Mouse (Mus musculus) granulocyte monocyte progenitor cell, adult 5-6 weeks (primary cell): ENCODE data around the gene Zg16. TPM values are rescaled to one million over a fixed set of nuclear protein-coding genes. Genes with fewer than 3 reads are reported as not detected.

ENCODE experiments used
- ATAC-seq: replicated peaks from 2 replicates; pipeline ENCODE4 v1.8.0; 2016; ENCODE audit warnings: mild to moderate bottlenecking, moderate TSS enrichment, inconsistent platforms; ENCODE audit not compliant: poor library complexity, severe bottlenecking
- total RNA-seq, 2 experiments: library from RNA; stranded (forward) in 1 of 2; stranded (reverse) in 1 of 2; fragments of 200-712, 200-1000 nt in 1 of 2; fragments of >200 nt in 1 of 2; fragmentation: Nextera tagmentation in 1 of 2; gene quantifications; 2 replicates each; pipeline ENCODE4 v1.2.3; 2014 to 2017

The Zg16 gene
- total RNA-seq, 2 experiments from 2014 or later = 2.5 TPM; not detected in 1

DNA sequence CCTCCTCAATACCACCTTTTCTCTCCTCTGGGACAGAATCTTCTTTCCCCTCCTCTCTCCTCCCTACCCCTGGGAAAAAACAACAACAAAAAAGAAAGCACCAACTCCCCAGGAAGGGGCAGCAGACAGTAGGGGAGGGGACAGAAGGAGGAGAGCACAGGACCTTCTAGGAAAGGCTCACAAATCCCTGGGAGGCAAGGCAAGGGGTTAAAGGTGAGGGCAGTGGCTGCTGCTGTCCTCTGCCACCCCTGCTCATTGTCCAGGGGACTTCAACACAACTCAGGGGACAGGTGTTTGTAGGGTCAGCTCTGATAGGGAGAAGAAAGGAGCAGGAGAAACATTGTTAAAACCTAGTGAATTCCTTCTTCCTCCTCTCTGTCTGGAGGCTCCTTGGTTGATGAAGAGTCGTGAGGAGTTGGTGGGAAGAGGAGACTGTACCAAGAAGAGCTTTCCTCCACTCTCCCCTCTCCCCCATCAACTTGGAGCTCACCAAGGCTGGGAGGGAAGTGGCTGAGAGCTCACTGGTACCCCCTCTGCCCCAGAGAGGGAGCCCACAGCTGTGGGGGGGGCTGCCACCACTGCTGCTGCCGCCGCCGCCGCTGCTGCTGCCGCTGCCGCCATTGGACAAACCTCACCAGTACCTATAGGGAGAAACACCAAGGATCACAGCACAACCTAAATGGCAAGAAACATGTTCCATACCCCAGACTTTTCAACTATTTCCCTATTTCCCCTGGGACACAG is 64.4 kb downstream of the Zg16 start:
- ATAC-seq = no peak

DNA sequence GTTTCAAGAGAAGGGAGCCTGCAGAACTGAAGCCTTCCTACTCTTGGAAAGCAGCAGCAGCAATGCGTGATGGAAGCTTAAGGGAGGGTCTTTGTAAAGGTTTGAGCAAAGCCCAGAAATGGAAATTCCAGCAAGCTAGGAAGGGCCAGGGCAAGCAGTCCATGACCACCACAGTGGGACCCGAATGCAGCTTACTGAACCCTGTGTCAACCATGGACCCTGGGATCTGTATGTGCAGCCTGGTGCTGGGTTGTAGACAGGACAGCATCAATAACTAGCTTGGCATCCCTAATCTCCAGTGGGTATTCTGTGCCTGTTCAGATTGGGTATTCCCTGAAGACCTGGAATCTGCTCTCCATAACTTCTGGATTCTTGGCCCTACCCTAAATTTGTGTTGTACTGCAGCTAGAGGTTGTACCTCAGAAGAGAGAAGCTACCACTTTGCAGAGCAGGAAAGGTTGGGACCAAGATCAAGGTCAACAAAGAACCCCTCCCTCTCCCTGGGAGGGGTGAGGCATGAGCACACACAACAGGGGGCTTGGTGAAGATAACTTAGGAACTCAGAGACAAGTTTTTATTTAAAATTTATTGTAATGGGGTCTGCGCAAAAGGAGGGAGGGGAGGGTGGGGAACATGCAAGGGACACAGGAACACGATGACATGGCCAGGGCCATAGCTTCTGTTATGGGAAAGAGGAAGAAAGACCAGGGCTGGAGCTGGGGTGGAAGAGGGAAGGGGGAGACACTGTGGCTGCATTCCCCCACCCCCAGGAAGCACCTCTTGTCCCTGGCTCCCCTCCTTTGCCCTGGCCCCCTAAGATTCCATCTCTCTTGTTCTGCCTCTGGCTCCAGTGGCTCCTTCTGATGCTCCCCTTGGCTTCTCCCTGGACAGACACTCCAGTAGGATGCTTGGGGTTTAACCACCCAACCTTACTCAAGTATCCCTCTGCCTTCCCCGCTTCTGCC is 65.3 kb downstream of the Zg16 start:
- ATAC-seq = no peak

GRCm38 (mm10) chr7:127020901-127021562 is 66.1 kb downstream of the Zg16 start, which contains the start of the genes Gm42742 and Prrt2:
TSS of gene Gm42742 (minus strand) at chr7:127021097.
TSS of gene Prrt2 (minus strand) at chr7:127021211.
- ATAC-seq = peak; percentile 4; the same call in 1 of the 2 replicates

GRCm38 (mm10) chr7:127020491-127020890 is 66.6 kb downstream of the Zg16 start:
- ATAC-seq = no peak

- no peak for ATAC-seq
Observed at GRCm38 (mm10) chr7:127020031-127020430, 67.1 kb downstream of the Zg16 start.

GRCm38 (mm10) chr7:127019306-127019960 is 67.7 kb downstream of the Zg16 start:
- no peak for ATAC-seq

DNA sequence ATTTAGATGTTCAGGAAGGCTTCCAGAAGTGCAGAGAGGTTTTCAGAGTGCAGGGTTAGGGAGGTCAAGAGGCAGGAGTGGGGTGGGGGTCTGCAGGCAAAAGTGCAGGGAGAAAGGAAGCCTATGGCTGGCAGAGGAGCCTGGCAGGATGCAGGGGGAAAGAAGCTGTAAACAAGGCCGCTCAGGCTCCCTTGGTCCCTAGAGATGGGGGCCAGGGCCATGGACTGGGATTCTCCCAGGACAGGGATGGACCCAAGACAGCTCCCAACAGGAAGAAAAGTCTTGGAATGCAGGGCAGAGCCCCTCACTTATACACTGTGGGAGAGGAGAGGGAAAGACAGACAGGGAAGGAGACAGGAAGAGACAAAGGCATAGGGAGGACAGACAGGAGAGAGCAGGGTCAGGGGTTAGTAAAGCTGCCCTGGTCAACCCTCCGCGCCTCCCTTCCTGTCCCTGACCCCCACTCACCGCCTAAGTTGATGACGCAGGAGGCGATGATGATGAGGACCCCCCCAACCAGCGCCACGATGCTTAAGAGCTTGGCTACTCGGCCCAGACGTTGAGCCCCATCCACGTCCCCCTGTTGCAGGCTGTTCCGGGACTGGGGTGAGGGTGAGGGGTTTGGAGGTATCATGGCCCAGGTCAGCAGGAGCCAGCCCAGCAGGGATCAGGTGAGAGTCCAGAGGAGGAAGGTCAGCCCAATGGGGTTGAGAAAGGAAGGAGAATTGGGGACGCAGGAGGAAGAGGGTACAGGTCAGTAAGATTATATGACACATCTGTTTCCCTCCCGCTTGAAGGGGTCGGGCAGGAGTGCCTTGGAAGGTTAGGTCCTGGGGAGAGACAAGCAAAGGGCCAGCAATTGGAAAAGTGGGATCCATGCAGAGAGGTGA is 68.5 kb downstream of the Zg16 start:
- ATAC-seq = no peak

DNA sequence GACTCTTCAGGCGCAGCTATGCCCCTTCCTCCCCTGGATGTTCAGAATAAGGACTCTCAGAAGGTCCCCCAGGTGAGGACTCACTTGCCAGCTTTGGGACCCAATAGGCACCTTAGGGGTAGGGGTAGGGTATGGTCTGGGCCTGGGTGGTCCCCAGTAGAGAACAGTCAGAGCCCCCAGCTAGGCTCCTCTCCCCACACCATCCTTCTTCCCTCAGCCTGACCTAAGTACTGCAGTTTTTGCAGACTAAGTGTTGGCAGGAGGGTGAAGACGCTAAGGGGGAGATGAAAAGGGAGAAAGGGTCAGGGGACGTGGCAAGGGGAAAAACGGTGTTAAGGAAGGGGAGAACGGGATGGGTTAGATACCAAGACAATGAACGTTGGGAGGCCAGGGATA is 69.2 kb downstream of the Zg16 start:
- ATAC-seq = no peak

- ATAC-seq = peak; percentile 65
Observed at GRCm38 (mm10) chr7:127016971-127017949, 69.9 kb downstream of the Zg16 start, which contains the start of gene Pagr1a. TSS of gene Pagr1a (minus strand) at chr7:127017352.

- ATAC-seq = peak; percentile 37
Observed at GRCm38 (mm10) chr7:127016486-127016938, 70.6 kb downstream of the Zg16 start.

GRCm38 (mm10) chr7:127016481-127016485 is 70.8 kb downstream of the Zg16 start, which contains the start of gene Pagr1b:
TSS of gene Pagr1b (minus strand) at chr7:127016484.
- no peak for ATAC-seq

DNA sequence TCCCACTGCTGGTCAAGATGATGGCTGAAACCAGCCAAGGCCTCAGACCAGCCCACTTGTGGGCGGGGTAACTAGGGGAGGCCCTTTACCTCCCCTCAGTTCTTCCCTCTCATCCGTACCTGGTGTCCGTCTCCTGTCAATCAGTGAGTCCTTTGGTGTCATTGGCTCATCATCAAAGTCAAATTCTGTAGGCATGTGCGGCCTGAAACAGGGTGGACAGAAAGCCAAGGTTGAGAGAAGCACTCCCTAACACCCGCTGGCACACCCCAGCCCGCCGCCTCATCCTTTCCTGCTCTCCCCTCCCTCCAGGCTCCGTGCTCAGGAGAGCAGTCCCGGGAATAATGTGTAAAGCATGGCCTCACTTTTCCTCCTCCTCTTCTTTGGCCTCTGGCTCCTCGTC is 71.0 kb downstream of the Zg16 start:
- ATAC-seq = peak; percentile 36

- ATAC-seq = no peak
Observed at GRCm38 (mm10) chr7:127014993-127015392, 72.1 kb downstream of the Zg16 start.

DNA sequence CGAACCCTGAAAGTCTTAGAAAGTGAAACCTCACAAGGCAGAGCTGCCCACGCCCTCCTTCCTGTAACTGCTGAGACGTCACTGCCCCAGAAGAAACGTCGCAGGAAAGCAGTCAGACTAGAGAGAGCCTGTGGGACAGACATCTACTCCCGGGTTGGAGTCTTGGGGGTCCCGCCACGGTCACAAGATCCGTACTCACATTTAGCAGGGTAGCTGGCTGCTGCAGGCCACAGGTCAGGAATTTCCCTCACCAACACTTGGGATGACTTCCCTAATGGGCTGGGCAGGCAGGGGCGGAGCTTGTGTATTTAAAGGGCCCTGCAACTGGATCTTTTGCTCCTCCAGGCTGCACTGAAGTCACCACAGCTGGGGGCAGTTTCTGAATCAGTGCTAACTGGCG is 72.8 kb downstream of the Zg16 start, which contains the start of gene Mvp:
TSS of gene Mvp (minus strand) at position 302 of the 400 bp plus-strand sequence.
- ATAC-seq = peak; percentile 26

GRCm38 (mm10) chr7:127013385-127013784 is 73.7 kb downstream of the Zg16 start:
- ATAC-seq = no peak

DNA sequence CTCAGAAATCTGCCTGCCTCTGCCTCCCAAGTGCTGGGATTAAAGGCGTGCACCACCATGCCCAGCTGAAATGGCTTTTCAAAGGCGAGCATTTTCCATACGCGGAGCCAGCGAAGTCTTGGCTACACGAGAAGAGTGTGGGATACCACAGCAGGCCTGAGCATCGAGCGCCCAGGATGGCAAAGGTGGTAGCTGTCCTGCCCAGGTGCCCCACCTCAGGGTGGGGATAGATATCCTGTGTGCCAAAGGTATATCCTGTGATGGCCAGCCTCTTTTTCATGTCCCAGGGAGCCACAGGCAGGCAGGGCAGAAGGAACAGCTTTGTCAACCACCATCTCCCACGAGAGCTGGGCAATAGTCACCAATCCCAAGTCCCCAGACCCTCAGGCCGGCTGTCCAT is 74.3 kb downstream of the Zg16 start:
- no peak for ATAC-seq

DNA sequence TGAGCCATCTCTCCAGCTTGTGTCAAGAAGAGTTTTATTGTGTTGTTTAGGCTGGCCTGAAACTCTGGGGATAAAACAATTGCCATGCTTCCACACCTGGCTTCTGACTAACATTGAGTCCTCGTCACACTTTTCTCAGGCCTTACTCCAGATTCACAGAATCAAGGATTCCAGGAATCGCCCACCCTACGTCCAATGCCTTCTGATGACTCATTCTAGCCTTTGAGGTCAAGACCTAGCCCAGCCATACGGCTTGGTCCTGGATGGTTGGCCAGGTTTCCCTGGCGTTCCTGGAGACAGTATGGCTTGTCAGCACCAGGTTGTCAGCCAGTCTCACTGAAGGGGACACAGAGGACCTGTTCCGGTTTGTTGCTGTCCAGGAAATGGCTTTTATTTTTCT is 74.8 kb downstream of the Zg16 start:
- ATAC-seq = no peak

- no peak for ATAC-seq
Observed at GRCm38 (mm10) chr7:127011717-127012116, 75.4 kb downstream of the Zg16 start.
